Mouse (Mus musculus) intestine, postnatal 0 days (tissue): Measurements from ENCODE around the gene Cbx2. TPM values are rescaled to one million over a fixed set of nuclear protein-coding genes. Genes with fewer than 3 reads are reported as not detected.

ENCODE experiments used
- ATAC-seq: fragments of 200-750 bp; cut with Nextera tagmentation; 2 replicates; pipeline ENCODE4 v1.8.0; 2017; ENCODE audit warnings: mild to moderate bottlenecking, moderate TSS enrichment, moderate library complexity
- H3K27ac ChIP-seq: fragments of 300-500 bp; sonication (generic); 2 replicates; pipeline ENCODE4 v1.5.1; 2014; ENCODE audit warnings: mild to moderate bottlenecking, low read depth, low read length, moderate library complexity
- H3K27me3 ChIP-seq: fragments of 300-500 bp; sonication (generic); replicated peaks from 2 replicates; pipeline ENCODE4 v1.6.1; 2014; ENCODE audit warnings: low read length, mixed read lengths; ENCODE audit not compliant: control insufficient read depth, insufficient read depth
- H3K36me3 ChIP-seq: fragments of 300-500 bp; sonication (generic); 2 replicates; pipeline ENCODE4 v1.6.1; 2014; ENCODE audit warnings: mild to moderate bottlenecking, moderate library complexity; ENCODE audit not compliant: control insufficient read depth, insufficient read depth
- H3K4me1 ChIP-seq: fragments of 300-500 bp; sonication (generic); replicated peaks from 2 replicates; pipeline ENCODE4 v1.6.1; 2014; ENCODE audit warnings: antibody characterized with exemption, low read length, mixed read lengths; ENCODE audit not compliant: control insufficient read depth, insufficient read depth
- H3K4me2 ChIP-seq: fragments of 300-500 bp; sonication (generic); replicated peaks from 2 replicates; pipeline ENCODE4 v1.6.1; 2014; ENCODE audit warnings: low read depth, mild to moderate bottlenecking, moderate library complexity
- H3K4me3 ChIP-seq: fragments of 300-500 bp; sonication (generic); 2 replicates; pipeline ENCODE4 v1.5.1; 2014; ENCODE audit warnings: low read depth, low read length
- H3K9ac ChIP-seq: fragments of 300-500 bp; sonication (generic); 2 replicates; pipeline ENCODE4 v1.6.1; 2014; ENCODE audit warnings: mild to moderate bottlenecking, low read depth, low read length
- H3K9me3 ChIP-seq: fragments of 300-500 bp; sonication (generic); 2 replicates; pipeline ENCODE4 v1.6.1; 2016; ENCODE audit warnings: mixed run types; ENCODE audit not compliant: control insufficient read depth
- CTCF ChIP-seq: sonication (generic); IDR thresholded peaks from 2 replicates; pipeline ENCODE4 v1.5.1; 2016; ENCODE audit warnings: low read depth, mild to moderate bottlenecking, control low read depth, antibody characterized with exemption, moderate library complexity
- WGBS: fragments of 180-500 bp; shearing (Covaris S2); extraction: QIAGEN DNeasy Blood & Tissue Kit; methylation state at CpG from one replicate; pipeline ENCODE4 v1.1.7; 2014; 5-methylcytosine and 5-hydroxymethylcytosine counted together
- polyA plus RNA-seq: library from polyadenylated mRNA; unstranded; fragments of >200 nt; fragmentation: Nextera tagmentation; extraction: Ambion mirVana; gene quantifications from 2 replicates; pipeline ENCODE4 v1.2.1, GENCODE M21; 2015

The Cbx2 gene
- polyA plus RNA-seq, 1 experiment from 2014 or later = 4.9 TPM

DNA sequence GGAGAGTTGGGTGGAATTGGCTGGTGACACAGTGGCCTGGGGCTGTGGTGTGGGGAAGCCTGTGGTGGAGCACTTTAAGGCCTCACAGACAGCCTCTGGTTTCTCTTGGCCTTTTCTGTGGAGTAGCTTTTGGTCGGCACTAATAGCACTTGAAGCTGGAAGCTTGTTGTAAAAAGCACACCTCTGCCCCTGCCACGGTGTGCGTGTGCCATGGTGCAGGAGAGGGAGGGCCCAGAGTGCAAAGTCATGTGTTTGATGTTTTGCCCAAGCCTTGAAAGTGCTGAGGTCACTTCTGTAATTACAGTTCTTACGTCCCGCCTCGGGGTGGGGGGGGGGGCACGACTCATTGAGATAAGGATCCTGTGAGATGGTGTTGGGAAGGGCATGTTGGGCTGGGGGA is 1.5 kb downstream of the Cbx2 start:
- Histone ChIP-seq H3K9me3 (no peaks in the 10 kb centered on the region), H3K36me3 (peaks cover 29% of the 10 kb centered on the region), H3K4me2 (peak overlapping the region; percentile 97), H3K9ac (no peak overlapping the region), H3K27ac (no peak overlapping the region), H3K4me3 (peak overlapping the region; percentile 85), H3K27me3 (peaks cover 12% of the 10 kb centered on the region), H3K4me1 (peaks cover 11% of the 10 kb centered on the region)
- no peak for TF ChIP-seq CTCF
- WGBS = 17% methylated on average over 7 of the region's 7 CpGs
- ATAC-seq = peak; percentile 26

DNA sequence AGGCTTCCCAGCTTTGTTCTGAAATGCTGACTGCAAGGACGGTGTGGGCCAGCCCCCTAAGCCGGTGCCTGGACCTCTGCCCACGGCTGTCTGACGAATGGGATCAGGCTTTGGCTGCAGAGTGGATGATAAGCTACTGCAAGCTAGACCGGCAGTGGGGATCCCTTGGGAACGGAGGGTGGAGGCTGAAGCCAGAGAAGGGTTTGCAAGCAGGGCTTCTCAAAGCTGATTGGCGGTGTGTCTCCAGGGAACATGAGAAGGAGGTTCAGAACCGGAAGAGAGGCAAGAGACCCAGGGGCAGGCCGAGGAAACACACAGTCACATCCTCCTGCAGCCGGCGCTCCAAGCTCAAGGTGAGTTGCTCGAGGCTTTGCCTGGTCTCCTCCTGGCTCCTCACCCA is 3.4 kb downstream of the Cbx2 start:
- no peak overlapping the region for H3K4me3 ChIP-seq
- peaks cover 43% of the 10 kb centered on the region for H3K36me3 ChIP-seq
- H3K9me3 ChIP-seq = no peaks in the 10 kb centered on the region
- no peak for ATAC-seq
- no peak for TF ChIP-seq CTCF
- no peak overlapping the region for H3K4me2 ChIP-seq
- H3K27ac ChIP-seq = no peak overlapping the region
- peaks cover 8% of the 10 kb centered on the region for H3K27me3 ChIP-seq
- H3K9ac ChIP-seq = no peak overlapping the region
- peaks cover 11% of the 10 kb centered on the region for H3K4me1 ChIP-seq
- WGBS = 54% methylated on average over 12 of the region's 12 CpGs

DNA sequence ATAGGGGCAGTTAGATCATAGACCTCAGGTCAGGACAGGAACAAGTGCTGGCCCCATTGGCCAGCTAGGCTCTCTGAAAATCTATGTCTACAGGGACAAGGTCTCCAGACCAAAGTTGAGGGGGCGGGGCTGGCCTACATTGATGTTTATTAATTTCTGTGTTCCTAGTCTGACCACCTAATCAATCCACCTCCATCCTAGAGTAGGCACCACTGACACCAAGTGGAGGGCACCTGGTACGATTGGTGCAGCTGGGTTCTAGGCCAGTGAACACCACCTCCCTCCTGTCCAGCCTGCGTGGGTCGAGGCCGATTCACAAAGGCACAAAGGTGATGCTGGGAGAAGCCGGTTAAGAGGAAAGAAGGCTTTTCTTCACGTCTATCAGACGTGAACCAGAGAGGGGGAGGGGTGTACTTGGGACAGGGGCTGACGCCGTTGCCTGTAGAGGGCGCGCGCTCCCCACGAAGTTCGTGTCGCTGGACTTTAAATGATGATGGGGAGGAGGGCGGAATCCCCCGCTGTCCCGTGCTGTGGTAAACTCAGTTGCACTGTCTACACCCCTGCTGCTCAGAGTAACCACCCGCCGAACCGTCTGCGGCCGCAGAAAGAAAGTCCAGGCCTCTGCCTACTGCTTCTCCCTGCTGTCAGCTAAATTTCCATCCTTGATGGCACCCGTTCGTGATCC is 11.3 kb downstream of the Cbx2 start:
- peak; percentile 96 for TF ChIP-seq CTCF
- Histone ChIP-seq H3K4me2 (peak overlapping the region; percentile 24), H3K9me3 (no peaks in the 10 kb centered on the region), H3K27ac (no peak overlapping the region), H3K4me3 (peak overlapping the region; percentile 22; the same call in 1 of the 2 replicates), H3K4me1 (peaks cover 10% of the 10 kb centered on the region; the same call in 1 of the 2 replicates), H3K36me3 (peaks cover 22% of the 10 kb centered on the region; the same call in 1 of the 2 replicates), H3K27me3 (peaks cover 44% of the 10 kb centered on the region), H3K9ac (no peak overlapping the region)
- ATAC-seq = peak; percentile 25; the same call in 1 of the 2 replicates
- WGBS = 2% methylated on average over 26 of the region's 26 CpGs

DNA sequence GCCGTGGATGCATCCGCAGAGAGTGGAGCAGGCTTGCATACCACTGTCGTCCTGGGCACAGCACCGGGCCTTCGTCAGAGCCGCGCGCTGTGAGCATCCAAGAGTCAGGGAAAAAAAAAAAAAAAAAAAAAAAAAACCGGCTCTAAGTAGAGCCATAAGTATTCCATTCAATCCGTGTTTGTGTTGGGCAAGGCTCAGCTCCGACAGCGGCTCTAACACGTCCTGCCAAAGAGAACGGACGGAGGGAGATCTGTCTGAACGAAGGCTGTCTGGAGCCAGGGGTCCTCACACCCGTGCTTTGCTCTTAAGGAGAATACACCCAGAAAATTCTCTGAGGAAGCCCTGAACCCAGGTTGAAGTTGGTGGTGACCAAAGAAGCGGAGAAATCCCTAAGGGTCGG is 11.9 kb downstream of the Cbx2 start:
- WGBS = 9% methylated on average over 19 of the region's 19 CpGs
- Histone ChIP-seq H3K27me3 (peaks cover 44% of the 10 kb centered on the region), H3K27ac (no peak overlapping the region), H3K4me3 (peak overlapping the region; percentile 22; the same call in 1 of the 2 replicates), H3K36me3 (peaks cover 18% of the 10 kb centered on the region; the same call in 1 of the 2 replicates), H3K9me3 (no peaks in the 10 kb centered on the region), H3K4me2 (peak overlapping the region; percentile 24), H3K4me1 (peaks cover 13% of the 10 kb centered on the region; the same call in 1 of the 2 replicates), H3K9ac (0 out of 2 replicates have a peak overlapping the region, but pooled peaks have one; percentile 7)
- TF ChIP-seq CTCF = no peak
- ATAC-seq = peak; percentile 5; the same call in 1 of the 2 replicates

DNA sequence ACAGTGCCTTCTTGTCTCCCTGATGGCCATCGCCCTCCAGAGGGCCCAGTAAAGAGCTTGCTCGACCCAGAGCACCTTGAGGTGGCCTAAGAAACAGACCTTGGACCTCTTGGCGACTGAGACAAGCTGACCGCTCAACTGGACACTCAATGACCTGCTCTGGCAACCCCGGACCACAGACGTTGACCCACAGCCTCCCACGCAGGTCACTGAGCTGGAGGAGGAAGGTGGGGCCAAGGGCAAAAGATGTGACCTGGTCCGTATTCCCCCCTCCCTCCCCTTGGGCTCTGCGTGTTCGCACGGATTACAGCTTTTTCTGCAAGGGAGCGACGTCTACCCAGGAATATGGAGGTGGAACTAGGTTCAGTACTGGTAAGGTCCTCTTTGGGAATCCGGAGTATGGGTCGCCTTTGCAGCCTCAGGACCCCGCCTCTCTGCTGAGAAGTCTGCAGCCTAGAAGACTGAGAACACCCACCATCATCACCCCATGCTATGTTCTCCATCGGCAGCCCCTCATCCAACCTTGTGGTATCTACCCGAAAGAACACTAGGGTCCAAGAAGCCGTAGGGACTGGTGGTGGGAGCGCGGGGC is 12.4 kb downstream of the Cbx2 start:
- peaks cover 13% of the 10 kb centered on the region; the same call in 1 of the 2 replicates for H3K4me1 ChIP-seq
- peaks cover 44% of the 10 kb centered on the region for H3K27me3 ChIP-seq

DNA sequence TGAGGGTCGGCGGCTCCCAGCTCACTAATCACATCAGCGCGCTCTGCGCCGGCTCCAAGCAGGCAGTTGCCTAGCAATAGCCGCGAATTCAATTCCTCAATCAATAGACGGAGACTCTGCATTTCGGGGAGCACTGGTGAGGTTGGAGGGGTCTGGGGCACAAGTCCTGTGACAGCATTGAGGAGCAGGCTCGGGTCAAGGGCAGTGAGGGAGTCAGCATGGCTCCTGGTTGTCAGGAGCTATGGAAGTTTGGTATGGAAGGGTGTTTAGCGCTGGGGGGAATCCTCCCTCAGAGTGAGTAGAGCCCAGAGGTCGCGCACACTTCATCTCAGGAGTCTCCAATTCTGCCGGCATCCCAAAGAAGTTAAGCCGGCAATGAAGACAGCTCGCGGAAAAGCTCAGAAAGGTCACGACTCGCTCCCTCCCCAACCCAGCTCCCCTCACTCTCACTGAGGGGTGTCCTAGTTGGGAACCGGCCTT is 13.0 kb downstream of the Cbx2 start:
- peaks cover 44% of the 10 kb centered on the region for H3K27me3 ChIP-seq
- H3K4me1 ChIP-seq = peaks cover 13% of the 10 kb centered on the region; the same call in 1 of the 2 replicates
- peaks cover 8% of the 10 kb centered on the region; the same call in 1 of the 2 replicates for H3K36me3 ChIP-seq
- no peak overlapping the region for H3K4me3 ChIP-seq
- no peak for TF ChIP-seq CTCF
- no peak overlapping the region for H3K9ac ChIP-seq
- no peak overlapping the region for H3K4me2 ChIP-seq
- H3K9me3 ChIP-seq = no peaks in the 10 kb centered on the region
- 16% methylated on average over 21 of the region's 21 CpGs for WGBS
- ATAC-seq = no peak
- no peak overlapping the region for H3K27ac ChIP-seq

More for the DNA sequence above, 12.4 kb downstream of the Cbx2 start:
- peaks cover 12% of the 10 kb centered on the region; the same call in 1 of the 2 replicates for H3K36me3 ChIP-seq
- ATAC-seq = no peak
- no peak overlapping the region for H3K4me3 ChIP-seq
- H3K4me2 ChIP-seq = no peak overlapping the region
- no peaks in the 10 kb centered on the region for H3K9me3 ChIP-seq
- WGBS = 11% methylated on average over 21 of the region's 21 CpGs
- H3K9ac ChIP-seq = no peak overlapping the region
- H3K27ac ChIP-seq = no peak overlapping the region
- no peak for TF ChIP-seq CTCF
